Mouse (Mus musculus) urinary bladder, postnatal 25 days (tissue): Measurements from ENCODE around the gene Hnrnpab.
A peak's percentile ranks its signal among the peaks of the same experiment; 100 is the strongest.
"Not testable (repeated sequence)": the region's sequence is repeated elsewhere in the genome, so short reads cannot be mapped to it uniquely, and the experiment has no call there.

ENCODE experiments used
- DNase-seq: peaks from one replicate; pipeline ENCODE4 v3.0.0; 2022; ENCODE audit warnings: low spot score

The Hnrnpab gene

GRCm38 (mm10) chr11:51635127-51635524 is 28.5 kb upstream of the Hnrnpab start:
- DNase-seq = no peak

DNA sequence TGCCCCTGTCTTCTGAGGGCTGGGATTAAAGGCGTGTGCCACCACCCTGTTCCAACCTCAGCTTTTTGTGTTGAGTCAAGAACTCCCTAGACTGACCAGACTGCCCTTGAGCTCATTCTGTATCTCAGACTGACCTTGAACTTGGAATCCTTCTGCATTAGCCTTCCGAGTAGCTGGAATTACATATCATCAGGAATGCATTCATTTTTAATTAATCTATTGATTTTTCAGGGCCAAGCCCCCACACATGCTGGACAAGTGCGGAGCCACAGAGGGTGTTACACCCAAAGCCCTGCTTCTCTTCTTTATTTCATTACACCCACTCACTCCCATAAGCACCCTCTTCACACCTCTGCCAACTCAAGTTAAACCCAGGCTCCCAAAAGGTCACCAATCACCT is 27.1 kb upstream of the Hnrnpab start:
- no peak for DNase-seq

DNA sequence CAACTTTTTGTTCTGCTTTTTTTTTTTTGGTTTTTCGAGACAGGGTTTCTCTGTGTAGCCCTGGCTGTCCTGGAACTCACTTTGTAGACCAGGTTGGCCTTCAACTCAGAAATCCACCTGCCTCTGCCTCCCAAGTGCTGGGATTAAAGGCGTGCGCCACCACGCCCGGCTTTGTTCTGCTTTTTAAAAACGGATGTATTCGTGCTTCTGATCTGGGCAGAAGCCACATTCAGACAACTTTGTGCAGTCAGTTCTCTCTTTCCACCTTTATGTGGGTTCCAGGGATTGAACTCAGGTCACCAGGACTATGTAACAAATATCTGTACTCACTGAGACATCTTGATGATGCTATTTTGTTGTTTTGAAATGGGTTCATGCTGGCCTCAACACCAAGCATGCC is 26.6 kb upstream of the Hnrnpab start:
- not testable (repeated sequence) for DNase-seq

GRCm38 (mm10) chr11:51632130-51632753 is 25.6 kb upstream of the Hnrnpab start:
- DNase-seq = no peak

- DNase-seq = no peak
These were observed 23.1 kb upstream of the Hnrnpab start for GRCm38 (mm10) chr11:51629651-51630314.

DNA sequence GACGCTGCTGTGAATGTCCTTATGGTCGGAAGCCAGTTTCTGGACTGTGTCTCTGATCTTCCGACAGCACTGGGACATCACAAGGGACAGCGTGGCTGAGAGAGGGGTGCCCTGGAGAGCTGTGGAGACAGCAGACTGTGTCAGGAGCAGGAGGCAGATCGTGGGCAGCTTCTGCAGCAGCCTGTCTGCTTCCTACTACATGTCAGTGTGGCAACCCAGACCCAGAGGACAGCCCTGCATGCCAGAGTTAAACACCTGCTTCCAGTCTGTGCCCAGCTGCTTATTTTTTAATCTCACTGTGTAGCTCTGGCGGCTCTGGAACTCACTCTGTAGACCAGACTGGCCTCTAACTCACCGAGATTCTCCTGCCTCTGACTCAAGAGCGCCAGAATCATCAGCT is 21.3 kb upstream of the Hnrnpab start:
- no peak for DNase-seq

- DNase-seq = no peak
These were observed 20.8 kb upstream of the Hnrnpab start for GRCm38 (mm10) chr11:51627425-51627824.

DNA sequence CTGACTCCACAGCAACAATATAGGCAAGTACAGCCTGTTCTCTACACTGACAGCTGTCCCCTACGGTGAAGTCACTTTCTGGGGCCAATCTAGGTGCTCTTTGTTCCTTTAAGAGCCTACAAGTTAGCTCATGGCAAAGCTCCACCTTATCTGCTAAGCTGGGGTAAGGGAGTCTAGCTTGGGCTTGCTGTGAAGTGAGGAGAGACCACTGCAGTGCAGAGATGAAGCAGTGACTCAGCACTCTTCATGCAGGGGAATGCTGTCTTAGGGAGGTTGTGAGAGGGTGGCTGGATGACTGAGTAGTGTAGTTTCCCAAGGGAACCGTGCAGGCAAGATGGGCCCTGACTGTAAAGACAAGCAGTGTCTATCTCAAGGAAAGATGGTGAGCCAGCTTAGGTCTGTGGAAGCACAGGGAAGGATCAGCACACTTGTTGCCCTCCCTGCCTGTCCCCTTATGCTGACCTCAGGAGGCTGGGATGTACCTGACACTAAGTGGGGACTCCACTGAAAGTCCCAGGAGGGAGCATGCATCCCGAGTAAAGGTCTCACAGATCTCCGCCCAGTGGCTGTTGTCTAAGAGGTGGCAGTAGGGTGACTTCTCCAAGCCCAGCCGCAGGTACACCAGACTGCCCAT is 18.7 kb upstream of the Hnrnpab start:
- DNase-seq = no peak

DNA sequence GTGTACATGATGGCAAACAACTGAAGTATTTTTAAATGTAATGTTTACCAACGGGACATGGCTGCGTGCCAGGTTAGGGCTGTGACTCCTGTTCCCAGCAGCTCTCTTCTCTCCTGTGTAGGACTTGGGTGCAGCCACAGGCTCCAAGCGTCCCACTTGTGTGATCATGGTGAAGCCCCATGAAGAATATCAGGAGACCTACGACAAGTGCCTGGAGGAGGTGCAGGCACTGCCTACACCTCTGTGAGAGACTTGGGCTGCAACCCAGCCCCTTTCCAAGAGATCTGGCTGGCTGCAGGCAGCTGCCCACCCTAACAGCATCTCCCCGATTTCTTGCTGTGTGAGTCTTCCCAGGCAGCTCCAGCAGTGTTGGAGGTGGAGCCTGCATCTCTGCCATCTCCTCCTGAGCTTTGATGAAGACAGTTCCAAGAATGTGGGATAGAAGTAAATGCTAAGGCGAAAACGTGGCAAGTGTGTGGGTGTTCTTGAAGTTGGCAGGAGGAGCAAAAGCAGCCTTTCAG is 16.4 kb upstream of the Hnrnpab start:
- no peak for DNase-seq

GRCm38 (mm10) chr11:51621776-51622175 is 15.1 kb upstream of the Hnrnpab start:
- DNase-seq = no peak

GRCm38 (mm10) chr11:51620084-51620483 is 13.4 kb upstream of the Hnrnpab start:
- DNase-seq = no peak

GRCm38 (mm10) chr11:51619409-51620060 is 12.9 kb upstream of the Hnrnpab start, which contains the start of gene Nhp2:
TSS of gene Nhp2 (plus strand) at chr11:51619735.
- DNase-seq = peak; percentile 94

GRCm38 (mm10) chr11:51618894-51619408 is 12.3 kb upstream of the Hnrnpab start:
- DNase-seq = no peak

- peak; percentile 59 for DNase-seq
These were observed 11.0 kb upstream of the Hnrnpab start for GRCm38 (mm10) chr11:51617693-51618092.

GRCm38 (mm10) chr11:51616113-51616512 is 9.5 kb upstream of the Hnrnpab start:
- DNase-seq = not testable (repeated sequence)

- peak; percentile 61 for DNase-seq
These were observed 9.0 kb upstream of the Hnrnpab start for GRCm38 (mm10) chr11:51615601-51616000.

GRCm38 (mm10) chr11:51615129-51615528 is 8.5 kb upstream of the Hnrnpab start:
- no peak for DNase-seq

DNA sequence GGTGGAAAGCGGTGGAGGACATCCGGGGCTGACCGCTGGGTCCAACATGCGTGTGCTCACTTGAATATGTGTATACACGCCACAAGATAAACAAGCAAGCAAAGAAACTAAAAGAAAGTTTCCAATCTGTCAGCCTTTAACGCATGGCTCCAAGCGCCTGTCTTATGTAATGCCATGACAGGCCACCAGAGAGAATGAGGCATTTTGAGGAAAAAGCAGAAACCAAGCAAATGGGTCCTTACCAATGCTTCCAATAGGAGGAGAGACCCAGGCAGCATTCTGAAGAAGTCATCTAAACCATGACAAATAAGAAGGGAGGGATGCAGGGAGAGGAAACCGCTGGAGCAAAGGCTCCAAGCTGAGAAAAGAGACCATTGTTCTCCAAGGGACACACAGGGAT is 7.6 kb upstream of the Hnrnpab start:
- DNase-seq = no peak

- not testable (repeated sequence) for DNase-seq
These were observed 3.3 kb upstream of the Hnrnpab start for GRCm38 (mm10) chr11:51609940-51610339.

- no peak for DNase-seq
These were observed 2.7 kb upstream of the Hnrnpab start for GRCm38 (mm10) chr11:51609266-51609909.

- no peak for DNase-seq
These were observed 570 bp upstream of the Hnrnpab start for GRCm38 (mm10) chr11:51607096-51607738.
